Mouse (Mus musculus): ENCODE data around the gene Gm17490. TPM values are rescaled to one million over a fixed set of nuclear protein-coding genes. Genes with fewer than 3 reads are reported as not detected.
A peak's percentile ranks its signal among the peaks of the same experiment; 100 is the strongest.
"Not testable (repeated sequence)": the region's sequence is repeated elsewhere in the genome, so short reads cannot be mapped to it uniquely, and the experiment has no call there.

Gene Gm17490
- polyA plus RNA-seq, 1 experiment from 2014 or later = not detected

GRCm38 (mm10) chr2:11612939-11613338, 13.1 kb downstream of the Gm17490 start:
- not testable (repeated sequence) for H3K9ac ChIP-seq (ENCODE audit: low read depth, low read length); H3K4me2 ChIP-seq (ENCODE audit: low read length); ATAC-seq; H3K36me3 ChIP-seq (ENCODE audit: control insufficient read depth, insufficient read depth, low read length); H3K27ac ChIP-seq (ENCODE audit: low read length); H3K4me3 ChIP-seq (ENCODE audit: low read depth, low read length); H3K9me3 ChIP-seq (replicated peaks; ENCODE audit: control insufficient read depth, low read length, poor library complexity, severe bottlenecking); H3K27me3 ChIP-seq (ENCODE audit: control insufficient read depth, insufficient read depth, low read depth, low read length); H3K4me1 ChIP-seq (ENCODE audit: control insufficient read depth, insufficient read depth, low read length)
- 90% methylated on average over 6 of the region's 6 CpGs for WGBS

- 82% methylated on average over 4 of the region's 4 CpGs for WGBS
- H3K27me3 ChIP-seq (ENCODE audit: control insufficient read depth, insufficient read depth, low read depth, low read length); H3K36me3 ChIP-seq (ENCODE audit: control insufficient read depth, insufficient read depth, low read length); H3K27ac ChIP-seq (ENCODE audit: low read length); H3K9me3 ChIP-seq (replicated peaks; ENCODE audit: control insufficient read depth, low read length, poor library complexity, severe bottlenecking); H3K4me2 ChIP-seq (ENCODE audit: low read length); ATAC-seq; H3K9ac ChIP-seq (ENCODE audit: low read depth, low read length); H3K4me1 ChIP-seq (ENCODE audit: control insufficient read depth, insufficient read depth, low read length); H3K4me3 ChIP-seq (ENCODE audit: low read depth, low read length): not testable (repeated sequence)
Observed at GRCm38 (mm10) chr2:11606718-11607117, 19.3 kb downstream of the Gm17490 start.

DNA sequence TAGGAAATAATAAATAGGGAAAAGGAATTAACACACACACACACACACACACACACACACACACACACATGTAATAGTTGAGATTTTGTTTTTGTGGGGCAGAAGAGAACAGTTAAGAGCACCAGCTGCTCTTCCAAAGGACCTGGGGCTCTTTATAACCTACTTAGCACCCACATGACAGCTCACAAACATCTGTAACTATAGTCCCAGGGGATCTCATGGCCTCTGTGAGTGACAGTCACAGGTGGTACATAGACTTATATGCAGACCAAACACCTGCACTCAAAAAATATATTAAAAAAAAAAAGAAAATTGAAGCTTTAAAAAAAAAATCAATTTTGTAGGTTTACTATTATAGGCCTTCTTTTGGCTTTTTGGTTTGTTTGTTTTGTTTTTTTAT, 21.2 kb downstream of the Gm17490 start:
- Histone ChIP-seq H3K9me3 (replicated peaks; ENCODE audit: control insufficient read depth, low read length, poor library complexity, severe bottlenecking) (no peaks in the 10 kb centered on the region), H3K4me3 (ENCODE audit: low read depth, low read length) (no peak overlapping the region), H3K4me2 (ENCODE audit: low read length) (no peak overlapping the region), H3K27me3 (ENCODE audit: control insufficient read depth, insufficient read depth, low read depth, low read length) (no peaks in the 10 kb centered on the region), H3K27ac (ENCODE audit: low read length) (no peak overlapping the region), H3K36me3 (ENCODE audit: control insufficient read depth, insufficient read depth, low read length) (peaks cover 3% of the 10 kb centered on the region; the same call in 1 of the 2 replicates), H3K4me1 (ENCODE audit: control insufficient read depth, insufficient read depth, low read length) (peaks cover 11% of the 10 kb centered on the region), H3K9ac (ENCODE audit: low read depth, low read length) (no peak overlapping the region)
- no peak for ATAC-seq

DNA sequence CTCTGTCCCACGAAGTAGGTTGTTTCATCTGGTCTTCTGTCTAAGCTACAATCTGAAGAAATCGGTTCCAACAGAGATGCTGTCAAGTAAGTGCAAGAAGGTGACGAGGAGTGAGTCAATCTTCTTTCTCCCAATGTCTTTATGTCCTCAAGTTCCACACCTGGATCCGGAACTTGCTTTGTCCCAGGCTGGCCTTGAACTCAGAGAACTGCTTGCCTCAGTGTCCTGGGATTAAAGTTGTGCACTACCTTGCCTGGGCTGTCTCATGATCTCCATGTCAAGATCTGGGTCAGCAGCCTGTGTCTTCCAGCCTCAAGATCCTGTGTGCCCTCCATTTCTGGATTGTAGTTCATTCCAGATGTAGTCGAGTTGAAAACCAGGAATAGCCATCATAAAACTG, 22.0 kb downstream of the Gm17490 start, which contains the start of gene Rbm17:
TSS of gene Rbm17 (minus strand) at position 101 of the 400 bp plus-strand sequence.
- Histone ChIP-seq H3K27ac (ENCODE audit: low read length) (peak within 1 kb of the TSS; percentile 75), H3K9me3 (replicated peaks; ENCODE audit: control insufficient read depth, low read length, poor library complexity, severe bottlenecking) (no peaks in the 10 kb centered on the region), H3K9ac (ENCODE audit: low read depth, low read length) (peak within 1 kb of the TSS; percentile 97), H3K4me1 (ENCODE audit: control insufficient read depth, insufficient read depth, low read length) (peaks cover 11% of the 10 kb centered on the region), H3K36me3 (ENCODE audit: control insufficient read depth, insufficient read depth, low read length) (peaks cover 3% of the 10 kb centered on the region; the same call in 1 of the 2 replicates), H3K4me2 (ENCODE audit: low read length) (peak within 1 kb of the TSS; percentile 97; the same call in 1 of the 2 replicates), H3K4me3 (ENCODE audit: low read depth, low read length) (peak within 1 kb of the TSS; percentile 98), H3K27me3 (ENCODE audit: control insufficient read depth, insufficient read depth, low read depth, low read length) (no peaks in the 10 kb centered on the region)
- ATAC-seq = no peak
- 84% methylated on average over 5 of the region's 5 CpGs for WGBS

DNA sequence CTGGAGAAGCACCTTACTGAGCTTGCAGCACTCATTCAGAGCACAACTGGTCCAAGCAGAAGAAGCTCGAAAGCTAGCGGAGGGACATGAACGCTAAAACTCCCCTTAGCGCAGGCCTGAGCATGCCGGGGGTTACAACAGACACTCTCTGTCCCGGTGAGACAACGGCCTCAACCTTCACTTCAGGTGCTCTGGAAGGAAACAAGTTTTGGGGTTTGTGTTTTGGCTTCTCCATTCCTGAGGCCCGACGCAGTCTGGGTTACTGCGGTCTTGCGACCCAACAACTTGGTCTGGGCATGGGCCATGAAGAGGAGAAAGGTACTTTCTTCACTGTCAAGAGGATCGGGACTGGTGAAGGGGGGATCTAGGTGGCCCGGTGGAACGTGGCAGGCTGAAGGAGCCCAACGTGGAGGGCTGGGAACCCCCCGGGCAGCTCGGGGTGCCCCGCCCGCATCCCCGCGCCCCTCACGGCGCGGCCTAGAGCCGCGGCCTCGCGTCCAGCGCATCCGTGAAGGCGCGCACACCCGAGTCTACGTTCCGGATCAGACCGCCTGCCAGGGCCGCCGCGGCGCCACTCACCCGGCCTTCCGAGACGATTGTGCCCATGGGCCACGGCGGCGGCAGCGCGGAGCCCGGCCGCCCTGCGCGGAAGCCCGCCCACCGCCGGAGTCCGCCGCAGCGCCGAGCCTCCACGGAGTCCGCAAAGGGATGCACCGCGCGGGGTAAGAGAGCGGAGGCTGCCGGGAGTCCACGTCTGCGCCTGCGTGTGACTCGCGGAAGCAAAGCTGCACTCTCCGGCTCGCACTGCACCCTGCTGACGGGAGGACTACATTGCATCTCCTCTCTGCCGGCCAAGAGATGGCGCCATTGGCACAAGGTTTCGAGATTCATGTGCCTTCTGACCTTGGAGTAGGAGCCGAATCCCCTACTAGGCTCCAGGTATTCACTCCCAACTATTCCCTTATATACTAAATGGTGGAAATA, 23.3 kb downstream of the Gm17490 start:
- WGBS = under 1% methylated on average over 78 of the region's 78 CpGs
- H3K9ac ChIP-seq (ENCODE audit: low read depth, low read length) = peak overlapping the region; percentile 97

DNA sequence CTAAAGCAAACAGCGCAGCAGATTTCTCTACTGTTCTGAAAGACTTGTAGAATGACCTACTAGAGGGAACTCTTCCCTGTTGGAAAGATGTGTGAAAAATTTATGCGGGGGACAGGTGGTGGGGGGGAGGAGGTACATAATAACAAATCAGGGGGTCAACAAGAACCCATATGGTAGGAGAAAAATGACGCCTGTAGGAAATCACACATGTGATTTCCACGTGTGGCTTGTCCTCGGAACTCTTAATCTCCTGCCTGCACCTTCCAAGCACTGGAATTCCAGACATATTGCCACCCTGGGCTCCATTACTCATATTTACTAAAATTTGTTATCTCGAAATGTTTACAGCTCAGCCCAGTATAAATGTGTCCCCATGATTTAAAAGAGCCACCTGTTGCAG, 24.3 kb downstream of the Gm17490 start:
- no peaks in the 10 kb centered on the region for H3K27me3 ChIP-seq (ENCODE audit: control insufficient read depth, insufficient read depth, low read depth, low read length)
- peaks cover 12% of the 10 kb centered on the region for H3K36me3 ChIP-seq (ENCODE audit: control insufficient read depth, insufficient read depth, low read length)
- 86% methylated on average over 6 of the region's 6 CpGs for WGBS
- peaks cover 11% of the 10 kb centered on the region for H3K4me1 ChIP-seq (ENCODE audit: control insufficient read depth, insufficient read depth, low read length)
- H3K27ac ChIP-seq (ENCODE audit: low read length) = no peak overlapping the region
- peak overlapping the region; percentile 97 for H3K4me2 ChIP-seq (ENCODE audit: low read length)
- peak overlapping the region; percentile 98 for H3K4me3 ChIP-seq (ENCODE audit: low read depth, low read length)
- ATAC-seq = no peak
- no peaks in the 10 kb centered on the region for H3K9me3 ChIP-seq (replicated peaks; ENCODE audit: control insufficient read depth, low read length, poor library complexity, severe bottlenecking)
- peak overlapping the region; percentile 97 for H3K9ac ChIP-seq (ENCODE audit: low read depth, low read length)

More for the DNA sequence above, 23.3 kb downstream of the Gm17490 start:
- Histone ChIP-seq H3K27me3 (ENCODE audit: control insufficient read depth, insufficient read depth, low read depth, low read length) (no peaks in the 10 kb centered on the region), H3K27ac (ENCODE audit: low read length) (peak overlapping the region; percentile 75), H3K4me3 (ENCODE audit: low read depth, low read length) (peak overlapping the region; percentile 98), H3K4me2 (ENCODE audit: low read length) (peak overlapping the region; percentile 97), H3K4me1 (ENCODE audit: control insufficient read depth, insufficient read depth, low read length) (peaks cover 11% of the 10 kb centered on the region), H3K36me3 (ENCODE audit: control insufficient read depth, insufficient read depth, low read length) (peaks cover 4% of the 10 kb centered on the region), H3K9me3 (replicated peaks; ENCODE audit: control insufficient read depth, low read length, poor library complexity, severe bottlenecking) (no peaks in the 10 kb centered on the region)
- peak; percentile 100 for ATAC-seq

GRCm38 (mm10) chr2:11597906-11598305, 28.2 kb downstream of the Gm17490 start:
- Histone ChIP-seq H3K27me3 (ENCODE audit: control insufficient read depth, insufficient read depth, low read depth, low read length) (no peaks in the 10 kb centered on the region), H3K36me3 (ENCODE audit: control insufficient read depth, insufficient read depth, low read length) (peaks cover 32% of the 10 kb centered on the region), H3K27ac (ENCODE audit: low read length) (no peak overlapping the region), H3K9ac (ENCODE audit: low read depth, low read length) (no peak overlapping the region), H3K4me1 (ENCODE audit: control insufficient read depth, insufficient read depth, low read length) (peaks cover 11% of the 10 kb centered on the region), H3K4me2 (ENCODE audit: low read length) (no peak overlapping the region), H3K4me3 (ENCODE audit: low read depth, low read length) (no peak overlapping the region), H3K9me3 (replicated peaks; ENCODE audit: control insufficient read depth, low read length, poor library complexity, severe bottlenecking) (no peaks in the 10 kb centered on the region)
- 95% methylated on average over 7 of the region's 7 CpGs for WGBS
- no peak for ATAC-seq

GRCm38 (mm10) chr2:11596690-11597089, 29.4 kb downstream of the Gm17490 start:
- Histone ChIP-seq H3K36me3 (ENCODE audit: control insufficient read depth, insufficient read depth, low read length) (peaks cover 39% of the 10 kb centered on the region), H3K9ac (ENCODE audit: low read depth, low read length) (no peak overlapping the region), H3K4me3 (ENCODE audit: low read depth, low read length) (no peak overlapping the region), H3K4me2 (ENCODE audit: low read length) (no peak overlapping the region), H3K4me1 (ENCODE audit: control insufficient read depth, insufficient read depth, low read length) (peaks cover 4% of the 10 kb centered on the region), H3K9me3 (replicated peaks; ENCODE audit: control insufficient read depth, low read length, poor library complexity, severe bottlenecking) (no peaks in the 10 kb centered on the region), H3K27me3 (ENCODE audit: control insufficient read depth, insufficient read depth, low read depth, low read length) (no peaks in the 10 kb centered on the region), H3K27ac (ENCODE audit: low read length) (no peak overlapping the region)
- WGBS = 93% methylated on average over 2 of the region's 2 CpGs
- no peak for ATAC-seq

GRCm38 (mm10) chr2:11587996-11588395, 38.1 kb downstream of the Gm17490 start:
- H3K9me3 ChIP-seq (replicated peaks; ENCODE audit: control insufficient read depth, low read length, poor library complexity, severe bottlenecking) = no peaks in the 10 kb centered on the region
- H3K4me3 ChIP-seq (ENCODE audit: low read depth, low read length) = no peak overlapping the region
- WGBS = 89% methylated on average over 4 of the region's 4 CpGs
- no peaks in the 10 kb centered on the region for H3K27me3 ChIP-seq (ENCODE audit: control insufficient read depth, insufficient read depth, low read depth, low read length)
- no peak for ATAC-seq
- no peak overlapping the region for H3K9ac ChIP-seq (ENCODE audit: low read depth, low read length)
- no peak overlapping the region for H3K4me2 ChIP-seq (ENCODE audit: low read length)
- peaks cover 57% of the 10 kb centered on the region for H3K36me3 ChIP-seq (ENCODE audit: control insufficient read depth, insufficient read depth, low read length)
- no peaks in the 10 kb centered on the region for H3K4me1 ChIP-seq (ENCODE audit: control insufficient read depth, insufficient read depth, low read length)
- H3K27ac ChIP-seq (ENCODE audit: low read length) = no peak overlapping the region
